Mouse (Mus musculus): Measurements from ENCODE around the gene Dock3. TPM values are rescaled to one million over a fixed set of nuclear protein-coding genes. Genes with fewer than 3 reads are reported as not detected.
"Not testable (repeated sequence)": the region's sequence is repeated elsewhere in the genome, so short reads cannot be mapped to it uniquely, and the experiment has no call there.

Gene Dock3
- total RNA-seq, 2 experiments from 2014 or later: 0.05 to 0.39 TPM

DNA sequence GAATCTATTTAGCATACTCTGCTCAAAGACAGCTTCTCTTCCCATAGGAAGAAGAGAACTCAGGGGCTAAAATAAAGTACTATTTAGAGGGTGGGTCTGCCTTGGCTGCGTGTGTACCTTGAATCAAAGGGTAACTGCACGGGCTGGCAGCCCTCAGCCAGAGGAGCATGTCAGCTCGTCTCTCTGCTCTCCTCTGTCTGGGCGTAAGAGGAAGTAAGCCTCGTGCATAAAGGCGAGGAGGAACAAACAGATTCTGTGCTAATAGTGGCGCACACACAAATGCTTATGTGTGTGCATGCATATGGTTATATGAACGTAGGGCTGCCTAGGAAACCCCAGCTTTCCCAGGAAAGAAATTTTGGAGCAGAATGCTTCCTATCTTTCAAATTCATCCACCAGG is 29.1 kb upstream of the Dock3 start:
- peak; percentile 69 for ATAC-seq (replicated peaks; ENCODE audit: poor library complexity, severe bottlenecking)

DNA sequence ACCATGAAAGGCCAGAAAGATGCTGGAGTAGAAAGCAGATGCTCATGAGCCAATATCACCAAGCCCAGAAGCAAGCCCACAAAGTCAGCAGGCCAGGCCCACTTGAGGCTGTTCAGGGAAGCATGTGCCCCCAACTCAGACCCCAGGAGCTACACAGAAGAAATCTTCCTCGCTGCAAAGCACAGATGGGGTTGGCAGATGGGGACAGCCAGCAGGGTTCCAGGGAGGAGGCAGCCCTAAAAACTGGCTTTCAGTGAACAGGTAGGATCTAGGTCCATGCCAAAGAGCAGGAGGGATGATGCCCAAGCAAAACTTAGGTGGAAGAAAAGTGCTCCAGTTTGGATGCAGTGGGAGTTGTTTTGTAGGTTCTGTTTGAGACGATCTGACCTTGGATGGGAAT is 28.7 kb upstream of the Dock3 start:
- no peak for ATAC-seq (replicated peaks; ENCODE audit: poor library complexity, severe bottlenecking)

DNA sequence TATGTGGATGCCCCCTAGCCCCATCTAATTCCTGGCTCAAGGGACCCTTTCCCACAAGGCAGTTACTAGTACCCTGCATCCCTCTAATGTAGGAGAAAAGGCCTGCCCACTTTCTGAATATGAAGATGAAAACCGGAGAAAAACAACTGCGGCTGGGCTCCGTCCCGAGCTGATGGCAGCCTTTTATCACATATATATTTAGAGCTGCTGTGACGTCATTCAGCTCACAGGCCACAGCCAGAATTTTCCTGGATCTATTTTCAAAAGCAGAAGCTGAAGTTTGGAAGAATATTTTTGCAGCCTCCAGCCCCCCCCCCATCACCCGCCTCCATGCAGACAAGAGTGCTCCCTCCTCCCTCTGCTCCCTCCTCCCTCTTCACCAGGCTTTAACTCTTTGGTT is 27.9 kb upstream of the Dock3 start:
- no peak for ATAC-seq (replicated peaks; ENCODE audit: poor library complexity, severe bottlenecking)

DNA sequence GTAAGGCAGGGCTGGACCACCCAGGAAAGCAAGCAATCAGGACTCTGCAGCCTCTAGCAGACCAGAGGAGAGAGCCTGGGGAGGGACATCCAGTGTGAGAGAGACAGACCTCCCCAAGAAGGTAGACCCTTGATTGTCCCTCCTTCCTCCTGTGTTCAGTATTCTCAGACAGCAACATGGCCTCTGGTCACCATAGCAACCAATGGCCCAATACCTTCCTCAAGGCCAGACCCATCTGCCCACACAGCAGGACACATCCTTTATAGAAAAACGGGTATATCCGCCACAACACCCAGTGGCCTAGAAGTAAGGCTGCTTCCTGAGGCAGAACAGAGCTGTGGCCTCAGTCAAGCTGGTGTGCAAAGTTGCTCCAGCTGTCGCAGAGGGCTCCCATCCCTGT is 23.9 kb upstream of the Dock3 start:
- ATAC-seq (replicated peaks; ENCODE audit: poor library complexity, severe bottlenecking): no peak

DNA sequence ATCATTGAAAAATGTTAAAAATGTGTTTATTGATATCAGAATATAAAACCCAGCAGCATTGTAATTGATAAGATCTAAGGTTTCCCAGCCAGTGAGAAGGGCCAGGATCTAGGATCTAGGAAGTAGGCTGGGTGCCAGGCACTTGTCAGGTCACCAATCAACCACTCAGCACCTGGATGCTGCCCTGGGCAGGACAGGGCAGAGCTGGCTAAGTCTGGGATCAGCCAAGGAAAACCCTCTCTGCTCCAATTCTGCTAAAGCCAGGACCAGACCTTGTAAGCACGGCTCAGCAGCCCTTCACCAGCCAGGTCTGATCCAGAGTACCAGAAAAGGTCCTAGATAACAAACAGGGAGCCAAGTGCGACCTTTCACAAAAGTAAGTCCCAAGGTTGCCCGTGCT is 23.2 kb upstream of the Dock3 start:
- ATAC-seq (replicated peaks; ENCODE audit: poor library complexity, severe bottlenecking): no peak

DNA sequence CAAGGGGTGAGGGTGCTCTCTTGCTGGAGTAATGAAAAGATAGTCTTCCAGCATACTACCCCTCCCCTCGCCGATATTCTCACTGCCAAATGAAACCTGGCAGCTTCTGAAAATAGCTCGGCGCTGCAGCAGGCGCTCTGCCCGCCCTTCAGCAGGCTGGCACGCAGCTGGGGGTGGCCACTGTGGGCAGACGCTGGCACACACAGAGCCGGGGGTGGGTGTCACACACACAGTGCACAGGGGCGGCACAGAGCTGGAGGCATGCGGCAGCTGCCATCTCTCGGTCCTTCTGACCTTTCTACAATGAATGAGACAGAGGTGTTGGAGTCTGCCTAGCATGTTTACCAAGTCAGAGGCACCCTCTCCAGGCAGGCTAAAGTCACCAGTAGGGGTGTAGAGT is 22.8 kb upstream of the Dock3 start:
- no peak for ATAC-seq (replicated peaks; ENCODE audit: poor library complexity, severe bottlenecking)

DNA sequence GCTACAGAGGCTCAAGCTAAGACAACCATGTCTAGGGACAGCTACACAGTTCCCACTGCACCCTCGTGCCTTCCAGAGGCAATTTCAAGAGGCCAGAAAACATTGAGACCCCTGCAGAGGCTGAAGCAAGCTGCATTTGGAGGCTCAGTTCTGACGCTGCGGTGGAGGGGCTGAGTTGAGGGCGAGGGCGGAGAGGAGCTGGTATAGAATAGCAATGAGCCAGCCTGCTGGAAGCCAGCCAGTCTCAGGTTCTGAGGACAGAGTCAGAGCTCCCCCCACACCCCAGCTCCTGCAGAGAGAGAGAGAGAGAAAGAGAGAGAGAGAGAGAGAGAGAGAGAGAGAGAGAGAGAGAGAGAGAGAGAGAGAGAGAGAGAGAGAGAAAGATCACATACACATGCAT is 20.5 kb upstream of the Dock3 start:
- ATAC-seq (replicated peaks; ENCODE audit: poor library complexity, severe bottlenecking): no peak

DNA sequence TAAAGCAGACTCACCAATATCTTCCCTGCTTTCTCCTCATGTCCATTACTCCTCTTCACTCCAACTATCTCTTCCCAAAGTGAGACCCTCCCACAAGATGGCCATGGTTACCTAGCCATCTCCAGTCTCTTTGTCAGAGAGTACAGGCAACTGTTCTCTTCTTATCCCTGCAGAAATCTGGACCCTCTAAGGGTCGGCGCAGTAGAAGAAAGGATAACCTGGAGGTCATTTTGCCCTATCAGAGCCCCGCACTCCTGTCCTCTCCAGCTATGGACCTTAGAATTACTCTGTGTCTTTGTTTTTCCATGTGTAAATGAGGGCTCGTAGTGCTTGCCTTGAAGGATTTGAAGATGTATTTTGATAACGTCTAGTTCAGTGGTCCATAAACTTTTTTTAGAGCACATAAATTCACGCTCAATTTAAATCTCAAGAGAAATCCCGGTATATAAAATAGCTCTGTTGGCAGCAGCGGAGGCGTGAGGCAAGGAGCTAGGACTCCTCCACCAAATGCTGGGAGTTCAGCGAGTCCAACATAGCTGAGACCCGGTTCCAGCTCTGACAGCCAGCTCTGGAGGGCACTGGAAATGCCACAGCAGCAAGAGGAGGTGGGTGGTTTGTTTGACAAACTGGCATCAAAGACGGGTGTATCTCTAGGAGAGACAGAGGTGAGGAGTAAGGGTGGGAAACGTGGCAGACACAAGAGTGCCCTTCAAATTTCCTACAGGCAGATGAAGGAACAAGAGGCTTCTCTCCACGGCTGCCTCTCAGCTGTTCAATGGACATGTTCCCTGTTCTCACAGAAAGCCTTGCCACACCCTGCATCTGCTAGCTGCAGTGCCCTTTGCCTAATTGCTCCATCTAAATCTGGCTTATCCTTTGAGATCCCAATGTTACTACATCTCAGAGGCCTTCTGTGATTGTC is 19.0 kb upstream of the Dock3 start:
- ATAC-seq (replicated peaks; ENCODE audit: poor library complexity, severe bottlenecking): no peak

DNA sequence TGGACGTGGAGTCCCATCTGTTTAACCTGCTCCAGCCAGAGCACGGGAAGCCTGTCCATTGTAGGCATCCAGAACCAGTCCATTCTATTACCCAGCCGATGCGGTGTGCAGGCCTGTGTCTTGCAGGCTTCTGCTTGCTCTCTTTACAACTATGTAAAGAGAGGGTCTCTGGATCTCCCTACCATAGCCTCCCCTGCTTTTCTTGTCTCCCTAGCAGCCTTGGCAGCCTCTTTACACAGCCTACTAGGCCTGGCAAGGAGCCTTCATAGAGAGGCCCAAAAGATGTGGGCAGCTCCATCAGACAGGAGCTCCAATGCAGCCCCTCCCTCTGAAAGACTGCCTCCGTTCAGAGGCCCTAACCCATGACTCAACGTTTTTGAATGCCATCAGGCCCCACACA is 17.4 kb upstream of the Dock3 start:
- ATAC-seq (replicated peaks; ENCODE audit: poor library complexity, severe bottlenecking): no peak

DNA sequence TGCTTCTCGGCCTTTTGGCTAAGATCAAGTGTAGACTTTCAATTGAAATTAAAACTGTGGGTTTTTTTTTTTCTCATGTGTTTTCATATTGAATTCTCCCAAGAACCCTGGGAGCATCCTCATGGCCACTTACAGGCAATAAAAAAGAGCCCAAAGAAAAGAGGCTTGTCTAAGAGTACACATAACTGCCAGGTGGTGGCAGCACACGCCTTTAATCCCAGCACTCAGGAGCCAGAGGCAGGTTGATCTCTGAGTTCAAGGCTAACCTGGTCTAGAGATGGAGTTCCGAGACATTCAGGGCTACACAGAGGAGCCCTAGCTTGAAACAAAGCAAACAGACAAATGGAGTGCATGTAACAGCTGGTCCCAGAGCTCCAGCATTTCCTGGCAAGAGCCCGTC is 14.5 kb upstream of the Dock3 start:
- ATAC-seq (replicated peaks; ENCODE audit: poor library complexity, severe bottlenecking): peak; percentile 50; the same call in 1 of the 2 replicates

DNA sequence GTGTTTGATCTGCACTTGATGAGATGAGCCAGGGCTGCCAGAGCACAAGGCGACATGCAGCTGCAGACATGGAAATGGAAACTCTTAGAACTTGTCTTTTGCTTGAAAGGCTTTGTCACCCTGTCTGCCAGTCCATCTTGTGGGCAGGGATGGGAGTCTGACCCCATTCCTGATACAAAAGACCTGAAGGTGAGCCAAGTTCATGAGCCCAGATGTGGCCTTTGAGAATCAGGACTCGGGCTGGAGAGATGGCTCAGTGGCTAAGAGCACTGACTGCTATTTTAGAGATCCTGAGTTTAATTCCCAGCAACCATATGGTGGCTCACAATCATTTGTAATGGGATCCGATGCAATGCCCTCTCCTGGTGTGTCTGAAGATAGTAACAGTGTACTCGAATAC is 13.6 kb upstream of the Dock3 start:
- no peak for ATAC-seq (replicated peaks; ENCODE audit: poor library complexity, severe bottlenecking)

DNA sequence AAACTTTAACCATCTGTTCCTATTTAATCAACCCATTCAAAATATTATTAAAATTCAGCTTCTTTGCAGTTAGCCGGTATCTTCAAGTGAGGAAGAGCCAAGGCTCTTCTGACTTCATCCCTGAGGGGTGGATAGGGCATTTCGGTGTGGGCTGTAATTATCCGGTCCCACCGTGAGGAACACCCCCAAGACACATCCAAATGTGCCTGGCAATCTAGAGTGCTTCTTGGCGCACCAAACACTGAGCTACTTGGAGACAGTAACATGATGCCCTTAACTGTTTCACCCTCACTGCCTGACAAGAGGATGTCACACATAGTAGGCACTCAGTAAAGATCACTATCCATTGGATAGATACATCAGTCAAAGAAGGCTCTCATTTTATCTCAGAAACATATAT is 4.4 kb upstream of the Dock3 start:
- ATAC-seq (replicated peaks; ENCODE audit: poor library complexity, severe bottlenecking): no peak

DNA sequence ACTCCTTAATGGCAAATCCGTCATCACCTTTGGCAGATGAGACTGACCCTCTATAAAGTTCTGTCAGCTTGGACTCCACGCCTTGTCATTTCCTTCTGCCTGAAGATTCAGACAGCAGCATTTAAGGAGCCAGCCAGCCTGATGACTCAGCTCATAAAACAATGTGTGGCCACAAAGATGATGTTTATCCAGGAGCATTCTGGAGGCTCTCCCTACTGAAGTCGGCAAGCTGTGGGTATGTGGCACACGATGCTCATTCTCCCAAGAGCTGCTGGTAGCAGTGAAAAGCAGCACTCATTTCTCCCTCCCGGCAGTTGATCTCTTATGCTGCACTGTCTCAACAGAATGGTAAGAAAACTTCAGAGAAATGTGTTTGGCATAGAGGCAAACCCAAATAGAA is 3.6 kb upstream of the Dock3 start:
- no peak for ATAC-seq (replicated peaks; ENCODE audit: poor library complexity, severe bottlenecking)

DNA sequence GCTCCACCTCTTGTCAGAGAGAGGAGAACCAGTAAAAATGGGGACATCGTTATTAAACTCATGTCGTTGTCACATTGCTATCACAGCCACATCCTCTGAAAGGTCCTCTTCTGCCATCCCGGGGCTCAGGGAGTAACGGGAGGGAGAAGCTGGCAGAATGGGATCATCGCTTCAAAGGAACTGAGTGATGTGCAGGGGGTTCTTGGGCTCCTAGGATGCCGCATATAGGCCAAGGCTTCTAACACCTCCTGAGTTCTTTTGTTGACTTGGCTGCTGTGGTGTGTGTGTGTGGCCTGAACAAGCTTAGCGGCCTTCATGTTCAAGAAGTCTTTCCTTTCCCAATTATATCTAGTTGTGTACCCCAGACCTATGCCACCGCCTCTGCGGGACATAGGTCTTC is 431 bp upstream of the Dock3 start:
- ATAC-seq (replicated peaks; ENCODE audit: poor library complexity, severe bottlenecking): no peak

DNA sequence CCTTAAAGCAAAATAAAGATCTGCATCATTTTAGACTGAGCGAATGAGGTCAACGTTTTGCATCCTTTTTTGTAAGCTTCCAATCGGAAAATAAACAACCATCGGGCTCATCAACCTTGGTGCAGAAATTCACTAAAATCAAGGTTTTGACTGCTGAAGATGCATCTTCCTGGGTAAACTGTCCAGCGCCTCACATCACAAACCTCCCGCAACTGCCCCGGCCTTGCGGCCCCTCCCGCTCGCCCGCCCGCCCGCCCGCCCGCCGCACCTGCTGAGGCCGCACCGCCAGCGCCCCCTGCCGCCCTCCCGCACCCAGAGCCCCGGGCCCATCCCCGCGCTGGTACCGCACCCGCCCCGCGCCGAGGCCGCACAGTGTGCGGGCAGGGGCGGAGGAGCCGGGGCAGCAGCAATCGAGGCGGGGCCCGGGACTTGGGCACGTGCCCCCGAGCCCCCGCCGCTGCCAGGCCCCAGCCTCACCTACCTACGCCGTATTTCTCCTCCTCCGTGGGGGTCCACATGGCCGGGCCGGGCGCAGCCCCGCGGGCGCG is 644 bp downstream of the Dock3 start:
- ATAC-seq (replicated peaks; ENCODE audit: poor library complexity, severe bottlenecking): peak; percentile 38; the same call in 1 of the 2 replicates

DNA sequence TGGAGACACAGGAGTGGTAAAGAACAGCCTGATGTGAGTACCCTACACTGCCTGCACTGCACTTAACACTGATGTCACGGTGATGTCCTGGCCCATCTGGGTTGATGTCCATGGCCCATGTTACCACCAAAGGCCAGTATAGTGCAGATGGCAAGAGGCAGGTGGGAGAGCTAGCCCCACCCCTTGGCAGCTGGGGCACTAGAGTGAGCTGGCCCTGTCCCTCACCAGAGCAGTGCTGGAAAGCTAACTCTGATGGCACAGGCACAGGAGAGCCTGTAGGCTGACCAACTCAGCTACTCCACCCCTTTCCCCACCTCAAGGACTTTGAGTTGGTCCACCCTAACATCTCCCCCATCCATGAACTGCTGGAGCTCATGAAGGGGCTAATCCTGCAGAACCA is 7.1 kb downstream of the Dock3 start:
- no peak for ATAC-seq (replicated peaks; ENCODE audit: poor library complexity, severe bottlenecking)

DNA sequence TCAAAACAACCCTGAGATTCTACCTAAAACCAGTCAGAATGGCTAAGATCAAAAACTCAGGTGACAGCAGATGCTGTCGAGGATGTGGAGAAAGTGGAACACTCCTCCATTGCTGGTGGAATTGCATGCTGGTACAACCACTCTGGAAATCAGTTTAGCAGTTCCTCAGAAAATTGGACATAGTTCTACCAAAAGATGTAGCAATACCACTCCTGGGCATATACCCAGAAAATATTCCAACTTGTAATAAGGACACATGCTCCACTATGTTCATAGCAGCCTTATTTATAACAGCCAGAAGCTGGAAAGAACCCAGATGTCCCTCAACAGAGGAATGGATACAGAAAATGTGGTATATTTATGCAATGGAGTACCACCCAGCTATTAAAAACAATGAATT is 56.9 kb downstream of the Dock3 start:
- ATAC-seq (replicated peaks; ENCODE audit: poor library complexity, severe bottlenecking): not testable (repeated sequence)

DNA sequence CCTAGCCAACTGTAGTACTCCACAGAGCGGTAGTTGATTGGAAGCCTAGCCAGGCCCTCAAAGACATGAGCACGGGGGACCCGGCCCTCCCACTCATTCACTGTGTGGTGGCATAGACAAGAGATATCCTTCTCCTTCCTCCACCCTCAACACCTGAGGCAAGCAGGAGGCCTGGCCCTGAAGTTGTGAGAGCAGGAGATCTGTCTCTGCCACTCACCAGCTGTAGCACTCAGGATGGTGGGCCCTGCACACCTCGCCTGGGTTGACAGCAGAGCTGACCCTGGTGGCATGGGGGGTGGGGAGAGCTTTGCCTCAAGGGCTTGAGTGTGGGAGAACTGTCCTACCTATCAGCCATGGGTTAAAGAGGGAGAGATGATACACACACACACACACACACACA is 65.9 kb downstream of the Dock3 start:
- no peak for ATAC-seq (replicated peaks; ENCODE audit: poor library complexity, severe bottlenecking)

DNA sequence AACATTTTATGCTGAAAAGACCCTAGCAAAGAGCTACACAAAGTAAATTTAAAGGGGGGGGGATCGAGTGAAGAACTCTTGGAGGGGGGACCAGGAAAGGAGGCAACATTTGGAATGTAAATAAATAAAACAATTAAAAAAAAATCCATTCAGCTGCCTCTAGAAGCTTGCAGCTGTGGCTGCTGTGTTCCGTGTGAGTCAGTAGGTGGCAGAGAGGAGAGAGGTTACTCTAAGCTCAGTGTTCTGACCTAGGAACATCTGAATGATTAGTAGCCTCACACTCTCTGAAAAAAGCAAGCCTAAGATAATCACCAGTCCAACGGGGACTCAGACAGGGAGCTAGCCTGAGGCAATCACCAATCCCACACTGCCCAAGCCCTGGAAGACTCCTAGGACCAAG is 66.9 kb downstream of the Dock3 start:
- no peak for ATAC-seq (replicated peaks; ENCODE audit: poor library complexity, severe bottlenecking)

DNA sequence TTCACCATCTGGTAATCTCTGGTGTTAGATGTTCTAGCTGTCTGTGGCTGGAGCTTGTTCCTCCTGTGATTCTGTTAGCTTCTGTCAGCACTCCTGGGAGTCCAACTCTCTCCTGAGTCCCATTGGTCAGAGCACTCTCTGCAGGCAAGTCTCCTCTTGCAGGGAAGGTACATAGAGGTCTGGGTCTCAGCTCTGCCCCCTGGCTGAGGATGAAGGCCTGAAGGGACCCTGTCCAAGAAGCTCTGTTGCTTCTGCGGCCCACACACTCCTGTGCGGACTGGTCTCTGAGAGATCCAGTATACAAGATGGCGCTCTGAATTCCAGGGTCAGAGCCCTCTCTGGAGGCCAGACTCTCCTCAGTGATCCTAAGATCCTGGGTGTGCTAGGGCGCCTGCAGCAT is 75.3 kb downstream of the Dock3 start:
- not testable (repeated sequence) for ATAC-seq (replicated peaks; ENCODE audit: poor library complexity, severe bottlenecking)

DNA sequence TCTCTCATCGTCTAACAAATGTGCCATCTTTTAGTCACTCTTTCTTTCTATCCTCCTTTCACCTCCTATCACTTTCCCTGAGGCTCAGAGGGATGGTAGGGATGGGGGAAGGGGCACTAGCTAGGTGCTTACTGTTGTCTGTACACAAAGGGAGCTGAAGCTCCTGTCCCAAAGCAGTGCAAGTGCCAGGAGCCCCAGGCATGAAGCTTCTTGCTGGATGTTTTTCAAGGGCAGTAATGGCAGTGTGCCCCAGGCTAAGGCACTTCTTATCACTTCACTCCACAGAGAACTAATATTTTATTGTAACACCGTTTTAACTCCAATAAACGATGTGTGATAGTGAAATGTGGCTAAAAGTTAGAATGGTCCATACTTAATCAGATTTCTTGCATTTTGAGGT is 118.9 kb downstream of the Dock3 start:
- no peak for ATAC-seq (replicated peaks; ENCODE audit: poor library complexity, severe bottlenecking)

DNA sequence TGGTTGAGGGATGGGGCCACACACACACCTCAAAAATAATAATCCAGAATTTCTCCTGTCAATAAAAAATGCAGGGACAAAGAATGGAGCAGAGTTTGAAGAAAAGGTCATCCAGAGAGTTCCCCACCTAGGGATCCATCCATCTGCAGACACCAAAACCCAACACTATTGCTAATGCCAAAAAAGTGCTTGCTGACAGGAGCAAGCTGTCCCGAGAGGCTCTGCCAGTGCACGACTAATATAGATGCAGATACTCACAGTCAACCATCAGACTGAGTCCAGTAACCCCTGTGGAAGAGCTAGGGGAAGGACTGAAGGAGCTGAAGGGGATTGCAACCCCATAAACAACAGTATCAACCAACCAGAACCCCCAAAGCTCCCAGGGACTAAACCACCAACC is 119.7 kb downstream of the Dock3 start:
- ATAC-seq (replicated peaks; ENCODE audit: poor library complexity, severe bottlenecking): no peak

All from granulocyte monocyte progenitor cell, adult 5-6 weeks (primary cell).